Mouse (Mus musculus): ENCODE data around the gene Zfp266.
"Not testable (repeated sequence)": the region's sequence is repeated elsewhere in the genome, so short reads cannot be mapped to it uniquely, and the experiment has no call there.

The Zfp266 gene

GRCm38 (mm10) chr9:20521306-20521957, at the start of gene Zfp266:
Gene Zfp266 (minus strand): TSS chr9:20521417.
- peak; percentile 93 for DNase-seq

- not testable (repeated sequence) for DNase-seq
These were observed 44.3 kb upstream of the Zfp266 start for GRCm38 (mm10) chr9:20565326-20566030.

GRCm38 (mm10) chr9:20562177-20562576, 41.0 kb upstream of the Zfp266 start:
- no peak for DNase-seq

DNA sequence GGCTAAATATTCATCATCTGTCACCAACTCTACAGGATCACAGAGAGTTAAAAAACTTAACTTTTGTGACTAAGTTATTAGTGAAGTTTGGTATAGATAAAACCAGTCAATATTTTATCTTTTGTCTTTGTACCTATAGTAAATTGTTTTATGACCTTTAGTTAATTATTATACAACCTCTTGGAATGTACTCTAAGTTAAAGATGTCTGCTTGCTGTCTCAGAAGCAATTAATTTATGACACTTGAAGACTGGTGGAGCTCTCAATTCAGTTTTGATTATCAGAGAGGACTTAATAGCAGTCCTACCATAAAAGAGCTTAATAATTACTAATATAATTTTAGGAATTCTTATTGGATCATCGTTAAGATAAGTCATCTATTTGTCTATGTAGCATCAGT, 31.5 kb upstream of the Zfp266 start:
- DNase-seq = no peak

GRCm38 (mm10) chr9:20551781-20552275, 30.6 kb upstream of the Zfp266 start:
- no peak for DNase-seq

DNA sequence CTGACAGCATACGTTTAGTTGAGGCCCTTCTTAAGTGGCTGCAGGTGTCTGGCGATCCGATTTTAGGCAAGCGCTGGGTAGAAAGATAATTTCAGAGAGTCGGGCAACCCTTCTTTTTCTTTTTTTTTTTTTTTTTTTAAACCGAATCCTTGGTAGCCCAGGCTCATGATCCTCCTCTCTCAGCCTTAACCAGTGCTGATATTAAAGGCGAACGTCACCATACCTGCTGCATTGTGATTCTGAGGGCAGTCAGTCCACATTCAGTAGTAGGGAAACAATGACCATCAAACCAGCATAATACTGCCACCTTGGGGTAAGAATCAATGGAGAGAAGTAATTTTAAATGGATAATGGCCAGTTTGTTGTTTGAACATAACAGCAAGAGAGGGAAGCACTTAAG, 23.9 kb upstream of the Zfp266 start:
- DNase-seq = peak; percentile 56

GRCm38 (mm10) chr9:20544070-20544821, 23.0 kb upstream of the Zfp266 start:
- DNase-seq = peak; percentile 95

GRCm38 (mm10) chr9:20543496-20543895, 22.3 kb upstream of the Zfp266 start:
- DNase-seq = peak; percentile 4

GRCm38 (mm10) chr9:20536598-20536997, 15.4 kb upstream of the Zfp266 start:
- DNase-seq = no peak

- no peak for DNase-seq
These were observed 13.2 kb upstream of the Zfp266 start for GRCm38 (mm10) chr9:20534326-20534926.

DNA sequence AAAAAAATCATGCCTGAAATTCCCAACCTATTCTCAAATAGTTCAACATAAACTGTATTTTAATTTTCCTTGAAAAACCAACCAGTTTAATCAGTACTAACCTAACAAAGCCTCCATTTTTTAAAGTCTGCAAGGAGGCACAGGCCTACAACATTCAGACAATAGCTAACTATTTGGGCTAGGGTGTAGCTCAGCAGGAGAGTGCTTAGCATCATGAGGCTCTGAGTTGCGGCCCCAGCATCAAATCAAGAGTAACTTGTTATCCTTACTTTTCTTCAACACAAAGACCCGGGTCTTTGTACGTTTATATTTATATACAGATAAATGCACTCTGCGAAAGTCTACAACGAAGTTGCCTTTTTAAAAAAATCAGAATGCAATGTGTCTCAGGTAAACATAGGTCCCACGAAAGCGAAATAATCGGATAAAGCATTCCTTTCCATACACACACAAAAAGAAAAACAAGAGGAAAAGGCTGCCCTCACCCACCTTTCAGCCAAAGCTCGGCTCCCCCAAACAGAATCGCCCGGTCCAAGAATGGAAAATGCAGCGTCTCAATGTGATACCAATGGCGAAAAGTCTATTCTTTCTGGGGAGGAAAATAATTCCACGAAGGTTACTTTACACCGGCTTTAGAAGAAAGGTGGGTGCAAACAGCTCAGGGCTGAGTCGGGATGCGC, 546 bp downstream of the Zfp266 start:
- DNase-seq = peak; percentile 60

DNA sequence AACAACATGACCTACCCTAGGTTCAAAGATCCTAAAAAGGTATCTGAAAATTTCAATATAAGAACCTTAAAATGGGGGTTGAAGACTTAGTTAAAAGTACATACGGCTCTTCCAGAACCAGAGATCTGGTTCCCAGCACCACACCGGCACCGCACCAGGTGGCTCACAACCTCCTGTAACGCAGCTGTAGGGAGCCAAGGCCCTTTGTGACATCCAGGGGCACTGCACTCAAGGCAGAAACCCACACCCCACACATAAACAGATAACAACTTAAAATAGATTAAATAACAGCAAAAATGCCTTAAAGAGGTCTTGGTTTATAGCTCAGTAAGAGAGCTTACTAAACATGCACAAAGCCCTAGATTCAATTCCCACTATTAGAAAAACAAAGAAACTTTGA, 1.3 kb downstream of the Zfp266 start:
- peak; percentile 28 for DNase-seq

GRCm38 (mm10) chr9:20518708-20519107, 2.5 kb downstream of the Zfp266 start:
- no peak for DNase-seq

- no peak for DNase-seq
These were observed 3.5 kb downstream of the Zfp266 start for GRCm38 (mm10) chr9:20517727-20518126.

DNA sequence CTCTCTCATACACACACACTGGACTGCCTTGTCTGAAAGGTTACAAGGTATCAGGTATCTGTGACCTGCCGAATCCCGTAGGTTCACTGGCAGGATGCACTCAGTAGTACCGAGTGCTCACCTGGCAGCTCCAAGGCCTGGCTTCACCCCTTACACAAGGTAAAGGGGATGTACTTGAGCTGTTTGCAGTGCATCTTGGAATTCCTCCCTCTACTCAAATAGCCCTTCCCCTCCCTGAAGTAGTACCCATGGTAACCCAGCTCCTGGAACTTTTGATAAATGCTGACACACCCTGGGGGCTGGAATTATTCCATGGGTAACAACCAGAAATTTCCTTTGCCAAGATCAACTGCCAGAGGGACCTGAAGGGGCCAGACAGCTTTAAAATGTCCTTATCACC, 7.2 kb downstream of the Zfp266 start:
- no peak for DNase-seq

- DNase-seq = no peak
These were observed 8.5 kb downstream of the Zfp266 start for GRCm38 (mm10) chr9:20512714-20513113.

- no peak for DNase-seq
These were observed 9.6 kb downstream of the Zfp266 start for GRCm38 (mm10) chr9:20511645-20512044.

- no peak for DNase-seq
These were observed 10.9 kb downstream of the Zfp266 start for GRCm38 (mm10) chr9:20510346-20510745.

- no peak for DNase-seq
These were observed 11.5 kb downstream of the Zfp266 start for GRCm38 (mm10) chr9:20509676-20510075.

GRCm38 (mm10) chr9:20504801-20505200, 16.4 kb downstream of the Zfp266 start:
- DNase-seq = no peak

DNA sequence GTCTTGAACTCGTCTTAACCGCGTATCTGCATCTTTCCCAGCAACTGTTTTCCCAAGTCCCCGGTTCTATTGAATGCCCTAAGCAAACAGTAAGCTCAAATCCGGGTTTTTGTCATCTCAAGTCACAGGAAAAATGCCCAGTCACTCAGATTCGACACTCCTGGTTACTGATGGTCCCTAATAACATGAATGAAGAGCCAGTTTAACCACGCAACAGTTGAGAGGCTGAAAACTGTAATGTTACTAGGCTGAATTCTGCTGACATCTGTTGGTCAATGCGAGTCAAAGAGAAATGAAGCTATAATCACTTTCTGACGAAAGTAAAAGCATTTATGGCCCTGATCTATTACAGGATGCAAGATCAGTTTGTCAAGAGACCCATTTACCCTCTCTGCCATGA, 27.9 kb downstream of the Zfp266 start:
- DNase-seq = no peak

- DNase-seq = peak; percentile 92
These were observed 28.5 kb downstream of the Zfp266 start, which contains the start of gene Zfp426 for GRCm38 (mm10) chr9:20492527-20493233. Gene Zfp426 (minus strand): TSS chr9:20492746.
